Mouse (Mus musculus) spleen, postnatal 10 days (tissue): Measurements from ENCODE around the gene Lhx1.

Experiments used
- DNase-seq, 2 experiments: peaks; one replicate each; pipeline ENCODE4 v3.0.0; 2021 to 2022; ENCODE audit warnings: low spot score in 2 of 2

Gene Lhx1

DNA sequence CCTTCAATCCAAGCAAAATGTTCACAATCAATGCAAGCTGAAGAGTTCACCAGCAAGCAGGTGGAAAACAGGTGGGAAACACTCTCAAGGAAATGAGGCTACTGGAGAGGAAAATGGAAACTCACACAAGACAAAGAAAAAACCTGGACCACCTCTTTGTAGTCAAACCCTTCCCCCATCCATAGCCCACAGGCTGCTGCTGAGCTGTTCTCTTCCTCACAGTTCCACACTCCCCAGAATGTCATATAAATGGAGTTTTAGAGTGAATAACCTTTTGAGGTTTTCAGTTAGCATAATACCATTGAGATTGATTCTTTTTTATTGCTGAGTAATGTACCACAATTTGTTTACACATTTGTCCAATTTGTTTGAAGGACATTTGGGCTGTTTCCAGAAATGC lies 28.4 kb downstream of the Lhx1 start:
- DNase-seq: no peak

GRCm38 (mm10) chr11:84495774-84496173 lies 29.6 kb downstream of the Lhx1 start:
- no peak for DNase-seq

DNA sequence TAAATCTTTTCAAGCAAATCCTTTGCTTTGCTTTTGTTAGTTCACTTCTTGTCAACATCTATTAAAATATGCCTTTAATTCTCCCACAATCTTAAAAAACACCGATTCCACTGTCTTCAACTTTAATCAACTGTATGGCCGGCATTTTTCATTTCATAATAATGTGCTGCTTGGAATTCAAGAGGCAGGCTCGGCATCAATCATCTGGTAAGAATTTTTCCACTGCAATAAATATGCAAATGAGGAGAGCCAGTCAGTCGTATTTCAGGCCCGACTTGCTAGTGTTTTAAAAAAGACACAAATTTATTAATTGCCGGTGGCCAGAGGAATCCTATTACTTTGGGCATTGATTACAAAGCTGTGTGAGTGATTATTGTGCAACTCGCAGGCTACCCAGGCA lies 43.7 kb downstream of the Lhx1 start:
- no peak for DNase-seq

GRCm38 (mm10) chr11:84480451-84480850 lies 44.9 kb downstream of the Lhx1 start:
- no peak for DNase-seq

- no peak for DNase-seq
Measured at GRCm38 (mm10) chr11:84476641-84477040, 48.7 kb downstream of the Lhx1 start.

DNA sequence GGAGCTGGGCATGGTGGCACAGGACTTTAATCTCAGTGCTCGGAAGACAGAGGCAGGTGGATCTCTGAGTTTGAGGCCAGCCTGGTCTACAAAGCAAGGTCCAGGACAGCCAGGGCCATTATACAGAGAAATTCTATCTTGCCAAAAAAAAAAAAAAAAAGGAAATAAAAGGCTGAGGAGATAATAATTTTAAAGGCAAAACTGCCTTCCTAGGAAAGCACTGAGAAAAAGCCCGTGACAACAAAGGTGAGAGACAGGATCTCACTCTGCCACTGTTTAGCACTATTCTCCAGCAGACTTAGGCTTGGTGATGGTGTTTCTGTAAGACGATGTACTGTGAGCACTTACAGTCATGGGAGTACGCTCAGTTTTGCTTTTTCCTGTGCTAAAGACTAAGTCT lies 49.3 kb downstream of the Lhx1 start:
- no peak for DNase-seq

GRCm38 (mm10) chr11:84473093-84473667 lies 52.2 kb downstream of the Lhx1 start:
- DNase-seq: no peak
